Mouse (Mus musculus) retina, postnatal 1 day (tissue): ENCODE measurements around the gene Vps11.
A peak's percentile ranks its signal among the peaks of the same experiment; 100 is the strongest.
"Not testable (repeated sequence)": the region's sequence is repeated elsewhere in the genome, so short reads cannot be mapped to it uniquely, and the experiment has no call there.

Experiments
- DNase-seq: peaks from one replicate; pipeline ENCODE4 v3.0.0-alpha.2; 2012

Vps11 gene

GRCm38 (mm10) chr9:44361190-44361917 is at the start of gene Vps11:
Gene Vps11 (minus strand): TSS chr9:44361670.
- peak; percentile 98 for DNase-seq

- DNase-seq: no peak
These were observed 49.3 kb upstream of the Vps11 start for GRCm38 (mm10) chr9:44410647-44411336.

GRCm38 (mm10) chr9:44408693-44409092 is 47.2 kb upstream of the Vps11 start:
- not testable (repeated sequence) for DNase-seq

GRCm38 (mm10) chr9:44407752-44408097 is 46.3 kb upstream of the Vps11 start:
- no peak for DNase-seq

- DNase-seq: peak; percentile 98
These were observed 45.7 kb upstream of the Vps11 start, which contains the start of the genes Rps25 and Trappc4 for GRCm38 (mm10) chr9:44406906-44407751. Gene Rps25 (plus strand): TSS chr9:44407139. Gene Trappc4 (minus strand): TSS chr9:44407600.

- DNase-seq: no peak
These were observed 43.5 kb upstream of the Vps11 start for GRCm38 (mm10) chr9:44405011-44405410.

- DNase-seq: no peak
These were observed 39.6 kb upstream of the Vps11 start for GRCm38 (mm10) chr9:44401081-44401480.

- DNase-seq: no peak
These were observed 38.3 kb upstream of the Vps11 start for GRCm38 (mm10) chr9:44399795-44400114.

GRCm38 (mm10) chr9:44399114-44399794 is 37.8 kb upstream of the Vps11 start:
- no peak for DNase-seq

- no peak for DNase-seq
These were observed 37.1 kb upstream of the Vps11 start for GRCm38 (mm10) chr9:44398551-44398950.

- peak; percentile 63 for DNase-seq
These were observed 36.6 kb upstream of the Vps11 start for GRCm38 (mm10) chr9:44398087-44398486.

GRCm38 (mm10) chr9:44396684-44397411 is 35.4 kb upstream of the Vps11 start, which contains the start of gene Slc37a4:
Gene Slc37a4 (plus strand): TSS chr9:44396852.
- DNase-seq: peak; percentile 97

- DNase-seq: peak; percentile 81
These were observed 30.0 kb upstream of the Vps11 start for GRCm38 (mm10) chr9:44391466-44391865.

GRCm38 (mm10) chr9:44389273-44389672 is 27.8 kb upstream of the Vps11 start:
- peak; percentile 64 for DNase-seq

- no peak for DNase-seq
These were observed 25.8 kb upstream of the Vps11 start for GRCm38 (mm10) chr9:44387221-44387620.

- DNase-seq: no peak
These were observed 23.1 kb upstream of the Vps11 start for GRCm38 (mm10) chr9:44384596-44384995.

GRCm38 (mm10) chr9:44379862-44380261 is 18.4 kb upstream of the Vps11 start:
- no peak for DNase-seq

GRCm38 (mm10) chr9:44379054-44379834 is 17.8 kb upstream of the Vps11 start, which contains the start of gene Hyou1:
Gene Hyou1 (plus strand): TSS chr9:44379490.
- peak; percentile 98 for DNase-seq

- DNase-seq: no peak
These were observed 16.8 kb upstream of the Vps11 start for GRCm38 (mm10) chr9:44378153-44378730.

- not testable (repeated sequence) for DNase-seq
These were observed 15.9 kb upstream of the Vps11 start for GRCm38 (mm10) chr9:44377335-44377734.

- DNase-seq: no peak
These were observed 14.7 kb upstream of the Vps11 start for GRCm38 (mm10) chr9:44376141-44376540.
